Mouse (Mus musculus) spleen, adult 10 weeks (tissue): Measurements from ENCODE around the gene Gm36028. TPM values are rescaled to one million over a fixed set of nuclear protein-coding genes. Genes with fewer than 3 reads are reported as not detected.

Source experiments
- polyA plus RNA-seq: library from polyadenylated mRNA; stranded (reverse); fragments of 350-450 nt; fragmentation: Illumina TruSeq; extraction: RNeasy Lipid Tissue Mini Kit (QIAGEN cat#74804); gene quantifications from one replicate; pipeline ENCODE4 v1.2.3, GENCODE M21; 2015; ENCODE audit warnings: low replicate concordance; ENCODE audit not compliant: insufficient read depth

Gm36028 gene
- polyA plus RNA-seq = not detected

GRCm38 (mm10) chr16:37861029-37861428, at the start of gene Gm36028:
Gene Gm36028, minus strand, starts transcription at chr16:37861146.

GRCm38 (mm10) chr16:37867791-37868505, 7.0 kb upstream of the Gm36028 start, which contains the start of gene Lrrc58:
Gene Lrrc58, plus strand, starts transcription at chr16:37868389.

Other genes with a start within 250 kb of the Gm36028 start
- 46.6 TPM for gene Ndufb4, start 206.7 kb downstream of the Gm36028 start, polyA plus RNA-seq
- gene Fstl1, start 84.3 kb downstream of the Gm36028 start, polyA plus RNA-seq = 44.0 TPM
- gene Lrrc58, start 7.2 kb upstream of the Gm36028 start, polyA plus RNA-seq = 21.9 TPM
- 1.9 TPM for gene Gpr156, start 55.4 kb upstream of the Gm36028 start, polyA plus RNA-seq
- gene Gsk3b, start 227.9 kb upstream of the Gm36028 start, polyA plus RNA-seq = 43.7 TPM